Mouse (Mus musculus): Measurements from ENCODE around the gene Piezo1. TPM values are rescaled to one million over a fixed set of nuclear protein-coding genes. Genes with fewer than 3 reads are reported as not detected.

Gene Piezo1
- polyA plus RNA-seq, 1 experiment from 2014 or later, result 4.7 TPM

- peak overlapping the region; percentile 65 for H3K4me2 ChIP-seq
- WGBS, result under 1% methylated on average over 30 of the region's 43 CpGs
- H3K4me1 ChIP-seq, result peaks cover 14% of the 10 kb centered on the region
- H3K36me3 ChIP-seq (replicated peaks), result no peaks in the 10 kb centered on the region
- H3K9me3 ChIP-seq, result no peaks in the 10 kb centered on the region
- H3K27me3 ChIP-seq, result peaks cover 41% of the 10 kb centered on the region
- peak overlapping the region; percentile 46 for H3K4me3 ChIP-seq (replicated peaks)
- 0 out of 2 replicates have a peak overlapping the region, but pooled peaks have one; percentile 13 for H3K27ac ChIP-seq
- H3K9ac ChIP-seq, result peak overlapping the region; percentile 48
- no peak for ATAC-seq (ENCODE audit: low FRiP score)
Measured at GRCm38 (mm10) chr8:122550995-122551264, 199 bp downstream of the Piezo1 start.

GRCm38 (mm10) chr8:122550234-122550994 lies 715 bp downstream of the Piezo1 start:
- no peaks in the 10 kb centered on the region for H3K9me3 ChIP-seq
- H3K4me1 ChIP-seq, result peaks cover 14% of the 10 kb centered on the region
- 5% methylated on average over 52 of the region's 52 CpGs for WGBS
- 0 out of 2 replicates have a peak overlapping the region, but pooled peaks have one; percentile 13 for H3K27ac ChIP-seq
- H3K27me3 ChIP-seq, result peaks cover 41% of the 10 kb centered on the region
- peak overlapping the region; percentile 65 for H3K4me2 ChIP-seq
- no peaks in the 10 kb centered on the region for H3K36me3 ChIP-seq (replicated peaks)
- H3K9ac ChIP-seq, result peak overlapping the region; percentile 48
- peak; percentile 44; the same call in 1 of the 2 replicates for ATAC-seq (ENCODE audit: low FRiP score)
- peak overlapping the region; percentile 46 for H3K4me3 ChIP-seq (replicated peaks)

- no peak overlapping the region for H3K27ac ChIP-seq
- 83% methylated on average over 3 of the region's 3 CpGs for WGBS
- H3K4me1 ChIP-seq, result peaks cover 14% of the 10 kb centered on the region
- no peaks in the 10 kb centered on the region for H3K9me3 ChIP-seq
- no peak overlapping the region for H3K4me2 ChIP-seq
- no peaks in the 10 kb centered on the region for H3K36me3 ChIP-seq (replicated peaks)
- no peak for ATAC-seq (ENCODE audit: low FRiP score)
- H3K4me3 ChIP-seq (replicated peaks), result no peak overlapping the region
- peaks cover 41% of the 10 kb centered on the region for H3K27me3 ChIP-seq
- H3K9ac ChIP-seq, result no peak overlapping the region
Measured at GRCm38 (mm10) chr8:122548891-122549439, 2.2 kb downstream of the Piezo1 start.

- H3K4me3 ChIP-seq (replicated peaks), result no peak overlapping the region
Measured at GRCm38 (mm10) chr8:122548331-122548730, 2.8 kb downstream of the Piezo1 start.

GRCm38 (mm10) chr8:122547815-122548214 lies 3.3 kb downstream of the Piezo1 start:
- ATAC-seq (ENCODE audit: low FRiP score), result no peak
- H3K27ac ChIP-seq, result no peak overlapping the region
- H3K27me3 ChIP-seq, result peaks cover 41% of the 10 kb centered on the region
- WGBS, result 26% methylated on average over 5 of the region's 5 CpGs
- H3K4me3 ChIP-seq (replicated peaks), result no peak overlapping the region
- no peak overlapping the region for H3K9ac ChIP-seq
- H3K4me2 ChIP-seq, result no peak overlapping the region
- no peaks in the 10 kb centered on the region for H3K36me3 ChIP-seq (replicated peaks)
- peaks cover 14% of the 10 kb centered on the region for H3K4me1 ChIP-seq
- H3K9me3 ChIP-seq, result no peaks in the 10 kb centered on the region

More at GRCm38 (mm10) chr8:122548331-122548730, 2.8 kb downstream of the Piezo1 start:
- H3K27me3 ChIP-seq, result peaks cover 41% of the 10 kb centered on the region
- no peak overlapping the region for H3K9ac ChIP-seq
- 81% methylated on average over 13 of the region's 13 CpGs for WGBS
- no peaks in the 10 kb centered on the region for H3K36me3 ChIP-seq (replicated peaks)
- H3K9me3 ChIP-seq, result no peaks in the 10 kb centered on the region
- peaks cover 14% of the 10 kb centered on the region for H3K4me1 ChIP-seq
- H3K27ac ChIP-seq, result no peak overlapping the region
- ATAC-seq (ENCODE audit: low FRiP score), result no peak
- H3K4me2 ChIP-seq, result no peak overlapping the region

GRCm38 (mm10) chr8:122546811-122547453 lies 4.2 kb downstream of the Piezo1 start:
- 0 out of 2 replicates have a peak overlapping the region, but pooled peaks have one; percentile 4 for H3K4me2 ChIP-seq
- no peaks in the 10 kb centered on the region for H3K36me3 ChIP-seq (replicated peaks)
- no peak overlapping the region for H3K4me3 ChIP-seq (replicated peaks)
- ATAC-seq (ENCODE audit: low FRiP score), result no peak
- H3K27me3 ChIP-seq, result peaks cover 38% of the 10 kb centered on the region
- no peak overlapping the region for H3K9ac ChIP-seq
- no peaks in the 10 kb centered on the region for H3K9me3 ChIP-seq
- 84% methylated on average over 24 of the region's 24 CpGs for WGBS
- H3K27ac ChIP-seq, result no peak overlapping the region
- H3K4me1 ChIP-seq, result peaks cover 14% of the 10 kb centered on the region

- H3K4me3 ChIP-seq (replicated peaks), result no peak overlapping the region
- WGBS, result 86% methylated on average over 6 of the region's 7 CpGs
Measured at GRCm38 (mm10) chr8:122546066-122546755, 4.9 kb downstream of the Piezo1 start.

GRCm38 (mm10) chr8:122544138-122544537 lies 7.0 kb downstream of the Piezo1 start:
- no peaks in the 10 kb centered on the region for H3K9me3 ChIP-seq
- H3K9ac ChIP-seq, result no peak overlapping the region
- WGBS, result 92% methylated on average over 8 of the region's 8 CpGs
- H3K27me3 ChIP-seq, result peaks cover 10% of the 10 kb centered on the region
- H3K36me3 ChIP-seq (replicated peaks), result no peaks in the 10 kb centered on the region
- H3K4me3 ChIP-seq (replicated peaks), result no peak overlapping the region
- H3K4me1 ChIP-seq, result peaks cover 3% of the 10 kb centered on the region; the same call in 1 of the 2 replicates
- no peak for ATAC-seq (ENCODE audit: low FRiP score)
- H3K4me2 ChIP-seq, result no peak overlapping the region
- H3K27ac ChIP-seq, result no peak overlapping the region

More at GRCm38 (mm10) chr8:122546066-122546755, 4.9 kb downstream of the Piezo1 start:
- no peak for ATAC-seq (ENCODE audit: low FRiP score)
- Histone ChIP-seq H3K9ac (no peak overlapping the region), H3K4me1 (peaks cover 12% of the 10 kb centered on the region), H3K9me3 (no peaks in the 10 kb centered on the region), H3K27ac (no peak overlapping the region), H3K27me3 (peaks cover 31% of the 10 kb centered on the region), H3K4me2 (no peak overlapping the region), H3K36me3 (replicated peaks) (no peaks in the 10 kb centered on the region)

- Histone ChIP-seq H3K9me3 (no peaks in the 10 kb centered on the region), H3K4me3 (replicated peaks) (no peak overlapping the region), H3K27ac (no peak overlapping the region), H3K4me1 (peaks cover 8% of the 10 kb centered on the region; the same call in 1 of the 2 replicates), H3K4me2 (no peak overlapping the region), H3K36me3 (replicated peaks) (no peaks in the 10 kb centered on the region), H3K27me3 (no peaks in the 10 kb centered on the region), H3K9ac (no peak overlapping the region)
- 86% methylated on average over 9 of the region's 9 CpGs for WGBS
- no peak for ATAC-seq (ENCODE audit: low FRiP score)
Measured at GRCm38 (mm10) chr8:122538310-122539076, 12.6 kb downstream of the Piezo1 start.

- H3K9me3 ChIP-seq, result no peaks in the 10 kb centered on the region
- no peaks in the 10 kb centered on the region for H3K27me3 ChIP-seq
- no peak overlapping the region for H3K4me2 ChIP-seq
- no peak overlapping the region for H3K9ac ChIP-seq
- no peak overlapping the region for H3K4me3 ChIP-seq (replicated peaks)
- no peak for ATAC-seq (ENCODE audit: low FRiP score)
- no peak overlapping the region for H3K27ac ChIP-seq
- peaks cover 8% of the 10 kb centered on the region; the same call in 1 of the 2 replicates for H3K4me1 ChIP-seq
- no peaks in the 10 kb centered on the region for H3K36me3 ChIP-seq (replicated peaks)
- 87% methylated on average over 2 of the region's 2 CpGs for WGBS
Measured at GRCm38 (mm10) chr8:122537812-122538211, 13.3 kb downstream of the Piezo1 start.

- no peak for ATAC-seq (ENCODE audit: low FRiP score)
- no peaks in the 10 kb centered on the region for H3K36me3 ChIP-seq (replicated peaks)
- no peak overlapping the region for H3K4me2 ChIP-seq
- peaks cover 8% of the 10 kb centered on the region; the same call in 1 of the 2 replicates for H3K4me1 ChIP-seq
- H3K9me3 ChIP-seq, result no peaks in the 10 kb centered on the region
- no peak overlapping the region for H3K9ac ChIP-seq
- no peak overlapping the region for H3K4me3 ChIP-seq (replicated peaks)
- H3K27ac ChIP-seq, result no peak overlapping the region
- WGBS, result 70% methylated on average over 6 of the region's 6 CpGs
- no peaks in the 10 kb centered on the region for H3K27me3 ChIP-seq
Measured at GRCm38 (mm10) chr8:122537033-122537432, 14.1 kb downstream of the Piezo1 start.

Data from forebrain, embryonic 12.5 days (tissue).